Mouse (Mus musculus) CH12F3 (cell line): ENCODE data around the gene Hivep2.

Source experiments
- in situ Hi-C: fragments of 300-500 bp; cut with MboI; formaldehyde crosslinking; loops from 2 replicates; pipeline ENCODE4 v1.14.3; 2020; ENCODE audit warnings: low sequenced_read_pairs

Gene Hivep2

DNA sequence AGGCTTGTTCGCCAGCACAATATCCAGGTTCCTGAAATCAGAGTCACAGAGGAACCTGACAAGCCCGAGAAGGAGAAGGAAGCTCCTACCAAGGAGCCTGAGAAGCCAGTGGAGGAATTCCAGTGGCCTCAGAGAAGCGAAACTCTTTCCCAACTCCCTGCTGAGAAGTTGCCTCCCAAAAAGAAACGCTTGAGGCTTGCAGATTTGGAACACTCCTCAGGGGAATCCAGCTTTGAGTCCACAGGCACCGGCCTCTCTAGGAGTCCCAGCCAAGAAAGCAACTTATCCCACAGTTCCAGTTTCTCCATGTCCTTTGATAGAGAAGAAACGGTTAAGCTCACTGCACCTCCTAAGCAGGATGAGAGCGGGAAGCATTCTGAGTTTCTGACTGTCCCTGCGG lies 164.4 kb downstream of the Hivep2 start:
- in situ Hi-C loops: no loop called here

- in situ Hi-C loops: no loop called here
Observed at GRCm38 (mm10) chr10:14131307-14131706, 165.4 kb downstream of the Hivep2 start.

DNA sequence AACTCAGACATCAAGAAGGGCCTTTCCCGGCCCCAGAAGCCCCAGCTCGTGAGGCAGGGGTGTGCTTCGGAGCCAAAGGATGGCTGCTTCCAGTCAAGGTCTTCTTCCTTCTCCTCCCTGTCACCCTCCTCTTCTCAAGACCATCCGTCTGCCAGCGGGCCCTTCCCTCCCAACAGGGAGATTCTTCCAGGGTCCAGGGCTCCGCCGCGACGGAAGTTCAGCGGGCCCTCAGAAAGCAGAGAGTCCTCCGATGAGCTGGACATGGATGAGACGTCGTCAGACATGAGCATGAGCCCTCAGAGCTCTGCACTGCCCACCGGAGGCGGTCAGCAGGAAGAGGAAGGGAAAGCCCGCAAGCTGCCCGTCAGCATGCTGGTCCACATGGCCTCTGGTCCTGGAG lies 166.2 kb downstream of the Hivep2 start:
- in situ Hi-C loops: no loop called here

DNA sequence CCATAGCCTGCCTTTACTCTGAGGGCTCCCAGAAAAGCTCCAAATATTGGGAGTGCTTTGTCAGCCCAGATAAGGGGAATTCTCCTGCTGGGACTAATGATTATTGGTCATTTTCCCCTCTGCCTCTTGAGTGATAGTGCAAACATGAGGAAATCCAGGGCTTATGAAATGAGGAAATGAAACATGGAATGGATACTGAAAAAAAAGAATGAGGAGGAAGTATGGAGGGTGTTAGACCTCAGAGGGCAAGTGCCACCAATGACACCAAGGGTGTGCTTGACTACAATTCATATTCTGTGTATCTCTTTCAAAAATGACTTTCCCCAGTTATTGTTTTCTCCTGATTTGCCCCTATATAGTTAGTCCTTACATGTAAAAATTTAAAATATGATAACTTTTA lies 167.1 kb downstream of the Hivep2 start:
- in situ Hi-C loops: no loop called here

- in situ Hi-C loops: no loop called here
Observed at GRCm38 (mm10) chr10:14138663-14139062, 172.8 kb downstream of the Hivep2 start.

DNA sequence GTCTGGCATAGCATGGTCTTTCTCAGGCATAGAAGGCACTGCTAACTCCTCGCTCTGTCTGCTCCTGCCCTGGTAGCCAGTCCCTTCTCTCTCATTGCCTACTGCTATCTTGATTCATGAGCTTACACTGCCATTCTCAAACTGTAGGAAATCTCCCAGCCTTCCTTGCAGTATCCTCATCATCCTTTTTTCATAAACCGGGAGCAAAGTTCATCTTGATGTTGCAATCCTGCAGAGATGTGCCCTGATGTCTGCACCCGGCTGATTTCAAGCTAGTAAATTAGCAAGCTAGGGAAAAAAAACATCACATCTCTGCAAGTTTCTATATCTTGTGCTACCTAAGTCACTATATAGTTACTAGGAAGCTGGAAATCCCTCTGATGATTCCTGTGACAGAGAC lies 179.0 kb downstream of the Hivep2 start:
- in situ Hi-C loops: no loop called here

GRCm38 (mm10) chr10:14164829-14165228 lies 199.0 kb downstream of the Hivep2 start:
- in situ Hi-C loops: no loop called here

GRCm38 (mm10) chr10:14168197-14168844 lies 202.4 kb downstream of the Hivep2 start:
- in situ Hi-C loops: no loop called here

GRCm38 (mm10) chr10:14168869-14169566 lies 203.1 kb downstream of the Hivep2 start:
- in situ Hi-C loops: no loop called here

DNA sequence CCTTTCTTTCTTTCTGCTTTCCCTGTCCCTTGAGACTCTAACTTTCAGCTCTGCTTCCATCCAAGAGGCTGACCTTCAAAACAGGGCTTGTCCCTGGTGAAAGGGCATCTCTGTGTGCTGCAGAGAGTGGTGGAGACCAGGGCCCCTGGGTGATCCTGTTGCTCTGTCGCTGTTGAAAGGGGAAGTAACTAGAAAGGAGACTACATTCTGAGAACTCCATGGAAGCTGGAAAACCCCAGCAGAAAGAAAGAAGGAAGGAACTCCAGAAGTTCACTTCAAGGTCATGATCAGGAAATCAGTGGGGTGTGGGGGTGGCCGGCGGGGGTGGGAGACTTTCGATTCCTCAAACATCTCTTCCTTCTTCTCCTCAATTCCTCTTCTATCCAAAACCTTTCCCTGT lies 208.2 kb downstream of the Hivep2 start:
- in situ Hi-C loops: no loop called here

DNA sequence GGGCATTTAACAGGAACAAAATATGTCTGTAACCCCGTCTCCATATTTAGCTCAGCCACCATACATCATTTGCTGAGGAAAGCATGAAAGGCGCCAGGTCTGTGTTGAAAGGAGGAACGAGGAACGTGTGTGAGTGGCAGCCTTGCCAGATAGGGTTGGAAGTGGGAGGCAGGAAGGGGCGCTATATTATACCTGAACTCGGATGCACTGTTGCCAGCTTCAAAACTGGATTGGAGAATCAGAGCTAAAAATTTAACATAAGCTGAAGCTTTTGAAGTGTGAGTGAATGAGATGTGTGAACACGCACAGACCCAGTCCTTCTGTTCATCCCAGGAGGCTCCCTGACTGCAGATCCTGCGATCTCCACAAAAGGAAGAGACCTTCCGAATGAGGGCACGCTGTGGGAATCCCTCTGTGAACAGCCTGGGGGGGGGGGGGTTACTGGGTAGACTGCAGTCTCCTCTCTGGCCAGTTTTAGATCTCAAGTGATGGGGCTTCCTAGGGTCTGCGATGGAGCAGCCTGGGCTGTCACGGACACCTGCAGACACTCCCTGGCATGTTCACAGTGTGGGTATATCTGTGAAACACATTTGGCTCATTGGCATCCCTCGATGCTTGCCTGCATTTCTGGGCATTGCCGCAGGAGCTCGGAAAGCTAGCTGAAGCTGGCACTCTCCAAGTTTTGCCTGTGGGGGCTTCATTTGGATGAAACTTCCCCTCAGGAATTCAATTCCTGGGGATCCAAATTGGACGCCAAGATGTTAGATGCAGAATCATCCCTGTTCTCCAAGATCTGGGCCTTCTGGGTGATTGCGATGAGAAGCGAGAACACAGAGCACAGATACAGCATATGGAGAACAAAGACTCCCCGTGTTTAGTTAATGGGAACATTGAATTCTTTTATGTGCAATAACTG lies 213.8 kb downstream of the Hivep2 start:
- in situ Hi-C loops: no loop called here

- in situ Hi-C loops: no loop called here
Observed at GRCm38 (mm10) chr10:14186352-14186976, 220.6 kb downstream of the Hivep2 start.

DNA sequence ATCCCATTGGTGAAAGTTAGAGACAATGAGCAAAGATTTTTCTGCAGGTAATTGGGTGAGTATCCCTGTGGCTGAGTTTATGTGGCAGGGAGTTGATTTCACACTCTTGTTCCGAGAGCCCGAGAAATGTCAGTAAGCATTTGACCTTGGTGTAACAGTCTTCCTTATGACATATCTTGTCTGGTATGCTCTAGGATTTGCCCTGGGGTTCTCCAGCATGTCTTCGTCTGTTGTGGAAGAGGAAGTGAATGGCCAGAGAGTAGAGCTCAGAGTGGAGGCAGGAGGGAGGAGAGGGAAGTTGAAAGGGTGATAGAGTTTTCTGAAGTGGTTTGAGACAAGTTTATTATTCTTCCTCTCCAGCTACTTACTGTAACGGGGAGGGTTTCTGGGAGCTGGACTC lies 223.2 kb downstream of the Hivep2 start:
- in situ Hi-C loops: no loop called here

DNA sequence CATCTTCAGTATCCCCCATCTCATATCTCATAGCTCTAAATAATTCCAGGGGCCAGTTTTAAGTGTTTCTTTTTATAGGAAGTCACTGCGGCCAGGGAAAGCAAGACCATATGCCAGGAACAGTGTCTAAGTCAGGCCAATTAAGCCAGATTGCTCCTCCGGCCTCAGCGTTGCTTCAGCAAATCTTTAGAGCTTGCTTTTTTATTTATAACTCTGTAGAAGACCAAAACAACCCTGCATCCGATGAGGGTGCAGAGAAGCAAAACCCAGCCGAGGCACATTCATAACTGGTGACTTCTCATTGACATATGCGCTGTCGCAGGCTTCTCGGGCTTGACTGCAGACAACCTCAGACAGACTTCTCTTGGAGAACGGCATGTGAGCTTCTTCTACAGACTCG lies 225.3 kb downstream of the Hivep2 start:
- in situ Hi-C loops: no loop called here

- in situ Hi-C loops: no loop called here
Observed at GRCm38 (mm10) chr10:14192156-14192555, 226.3 kb downstream of the Hivep2 start.

- in situ Hi-C loops: no loop called here
Observed at GRCm38 (mm10) chr10:14193702-14194101, 227.8 kb downstream of the Hivep2 start.

DNA sequence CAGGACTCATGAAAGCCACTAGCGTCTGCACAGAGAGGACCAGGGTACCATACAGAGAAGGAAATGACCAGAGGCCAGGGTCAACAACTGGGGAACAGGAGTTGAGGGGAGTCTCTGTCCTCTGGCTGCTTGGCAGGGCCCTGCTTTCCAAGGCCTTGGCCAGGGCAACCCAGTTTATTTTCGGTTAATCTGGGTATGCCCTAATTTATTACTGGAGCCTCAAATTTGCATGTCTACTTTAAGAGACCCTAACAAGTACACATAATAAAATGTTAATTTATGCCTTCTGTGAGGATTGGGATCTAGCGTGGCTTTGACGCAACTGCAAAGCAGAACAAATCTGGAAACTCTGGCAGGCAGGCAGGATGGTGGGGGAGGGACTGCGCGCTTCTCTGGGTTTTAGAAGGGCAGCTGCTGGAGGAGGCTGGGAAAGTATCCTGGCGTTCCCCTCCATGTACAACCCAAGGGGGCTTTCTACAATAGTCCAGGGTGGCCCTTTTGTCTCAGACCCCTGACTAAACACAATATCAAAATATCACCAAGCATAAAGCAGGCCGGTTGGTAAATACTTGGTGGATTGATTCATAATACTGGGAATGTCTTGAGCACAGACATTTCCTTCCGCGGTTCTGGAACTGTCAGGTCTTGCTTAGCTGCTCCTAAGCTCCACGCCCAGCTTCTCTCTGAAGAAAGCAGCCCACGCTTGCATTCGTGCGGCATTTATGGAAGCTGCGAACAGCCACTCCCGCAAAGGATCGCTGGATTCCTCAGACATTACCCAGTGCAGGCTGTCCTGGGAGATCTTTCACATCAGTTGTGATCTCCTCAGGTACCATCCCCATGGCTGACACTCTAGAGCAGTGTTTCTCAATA lies 230.1 kb downstream of the Hivep2 start:
- in situ Hi-C loops: no loop called here

- in situ Hi-C loops: no loop called here
Observed at GRCm38 (mm10) chr10:14196785-14197184, 230.9 kb downstream of the Hivep2 start.

DNA sequence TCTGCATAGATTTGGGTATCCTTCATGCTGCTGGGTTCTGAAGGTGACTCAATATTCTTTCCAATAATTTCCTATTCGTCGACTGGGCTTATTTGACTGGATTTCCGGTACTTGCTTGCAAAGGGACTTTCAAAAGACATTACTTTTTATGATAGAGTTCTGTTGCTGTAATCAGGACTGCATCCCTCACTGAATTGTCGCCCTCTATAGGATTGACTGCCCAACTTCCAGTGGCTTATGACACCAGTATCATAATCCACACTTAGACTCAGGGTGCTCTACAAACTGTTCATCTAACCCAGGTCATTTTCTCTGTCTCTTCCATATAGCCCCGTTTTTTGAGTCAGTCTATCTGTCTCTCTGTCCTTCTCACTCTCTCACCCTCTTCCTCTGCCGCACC lies 231.4 kb downstream of the Hivep2 start:
- in situ Hi-C loops: no loop called here

DNA sequence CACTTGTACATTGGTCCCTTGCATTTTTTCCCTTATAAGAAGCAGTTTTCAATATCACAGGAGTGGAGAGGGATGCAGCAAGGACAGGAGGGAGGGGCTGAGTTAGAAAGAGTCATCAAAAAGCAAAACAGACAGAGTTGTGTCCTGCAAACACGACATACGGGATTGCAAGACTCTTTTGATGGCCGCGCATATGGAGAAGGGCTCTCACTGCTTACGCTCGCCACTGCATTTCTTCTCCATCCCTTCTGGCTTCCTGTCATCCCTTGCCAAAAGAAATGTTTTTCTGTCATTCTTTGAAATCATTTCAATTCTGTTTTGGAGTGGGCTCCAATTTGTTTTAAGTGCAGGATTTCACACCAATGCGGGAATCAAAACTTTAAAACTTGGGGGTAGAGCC lies 233.5 kb downstream of the Hivep2 start:
- in situ Hi-C loops: no loop called here
